Mouse (Mus musculus) v-Abl transformed pro-B cells (cell line): ENCODE measurements around the gene Pcnx2.

Experiments used
- in situ Hi-C, 2 experiments: fragments of 400-800 bp; cut with MboI; formaldehyde crosslinking; loops; one replicate each; pipeline ENCODE4 v1.15.1; 2025; ENCODE audit not compliant: unreplicated experiment in 2 of 2

Pcnx2 gene

DNA sequence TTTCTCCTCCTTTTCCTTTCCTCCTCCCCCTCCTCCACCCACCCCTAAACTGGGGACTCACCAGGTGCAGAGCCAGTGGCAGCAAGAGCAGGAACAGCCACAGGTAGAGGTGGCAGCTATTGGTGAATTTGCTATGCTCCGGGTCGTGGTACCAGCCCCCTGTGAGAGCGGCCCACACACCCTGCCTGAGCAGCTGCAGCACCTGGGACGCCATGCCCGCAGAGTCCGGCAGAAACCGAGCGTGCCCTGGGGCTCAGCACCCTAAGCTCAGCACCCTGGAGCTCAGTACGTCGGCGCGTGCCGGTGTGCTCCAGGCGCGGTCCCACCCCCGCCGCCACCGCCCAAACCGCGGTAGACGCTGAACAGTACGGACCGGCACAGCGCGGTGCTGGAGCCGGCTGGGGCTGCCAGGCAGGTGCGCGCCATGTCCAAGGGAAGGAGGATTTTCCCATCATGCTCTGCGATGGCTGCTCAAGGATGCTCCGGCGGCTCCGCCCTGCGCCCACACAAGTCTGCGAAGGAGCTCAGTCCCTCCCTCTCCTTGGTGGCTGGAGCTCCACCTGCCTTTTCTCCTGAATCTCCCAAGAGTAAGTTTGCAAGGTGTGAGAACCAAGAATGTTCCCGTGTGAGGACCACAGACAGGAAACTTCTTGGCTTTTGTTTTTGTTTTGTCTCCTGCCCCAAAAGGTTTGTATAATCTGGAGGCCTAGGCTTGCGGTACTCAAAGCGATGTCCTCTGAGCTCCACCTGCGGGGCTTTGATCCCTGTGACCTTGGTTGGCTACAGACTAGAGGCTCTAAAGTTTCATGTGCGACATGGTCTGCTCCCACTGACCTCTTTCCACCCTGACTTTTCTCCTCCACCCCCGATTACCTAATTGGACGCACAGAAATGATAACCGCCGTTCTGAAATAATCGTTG is at the start of gene Pcnx2:
Gene Pcnx2, minus strand, starts transcription at position 450 of the 921 bp plus-strand sequence.
- in situ Hi-C loops = no loop called here

DNA sequence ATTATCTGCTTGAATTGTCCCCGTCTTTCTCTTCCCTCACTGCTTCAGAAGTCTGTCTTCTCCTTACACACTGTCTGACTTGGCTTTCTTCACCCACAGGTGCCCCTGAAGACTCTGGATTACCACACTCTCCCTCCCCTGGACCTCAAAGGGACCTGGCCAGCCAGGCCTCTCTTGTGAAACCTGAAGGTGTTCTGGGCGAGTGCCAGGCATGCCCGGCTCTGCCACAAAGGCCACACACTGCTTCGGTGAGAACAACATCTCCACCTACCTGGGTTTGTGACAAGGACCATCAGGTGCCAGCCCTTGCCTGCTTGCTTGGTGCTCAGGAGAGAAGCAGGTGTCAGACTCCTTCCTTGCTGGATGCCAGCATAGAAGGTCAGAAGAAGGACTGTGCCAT is 46.4 kb upstream of the Pcnx2 start:
- in situ Hi-C loops = loop anchor here (10.0 to 25.0 kb wide), 3 partner anchors 540 to 1230 kb away; no protein-coding TSS in a partner anchor

DNA sequence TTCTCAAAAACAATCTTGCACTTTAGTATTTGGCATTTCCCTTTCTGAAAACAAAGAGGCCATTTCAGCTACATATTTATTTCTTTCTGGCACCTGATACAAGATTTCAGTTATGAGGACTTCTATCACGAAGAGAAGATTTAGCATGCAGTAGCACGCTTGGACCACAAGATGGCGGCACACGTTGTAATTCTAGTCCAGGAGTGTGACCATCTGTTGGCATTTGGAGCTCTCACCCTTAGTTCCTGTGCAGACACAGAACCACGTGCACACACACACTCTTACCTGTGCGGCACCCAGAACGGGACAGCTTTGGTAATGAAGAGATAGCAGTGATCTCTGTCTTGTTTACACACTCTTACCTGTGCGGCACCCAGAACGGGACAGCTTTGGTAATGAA is 37.5 kb upstream of the Pcnx2 start:
- in situ Hi-C loops = loop anchor here in 1 of 2 experiments (25.0 kb wide), 1 partner anchor 1052 kb away; no protein-coding TSS in a partner anchor

DNA sequence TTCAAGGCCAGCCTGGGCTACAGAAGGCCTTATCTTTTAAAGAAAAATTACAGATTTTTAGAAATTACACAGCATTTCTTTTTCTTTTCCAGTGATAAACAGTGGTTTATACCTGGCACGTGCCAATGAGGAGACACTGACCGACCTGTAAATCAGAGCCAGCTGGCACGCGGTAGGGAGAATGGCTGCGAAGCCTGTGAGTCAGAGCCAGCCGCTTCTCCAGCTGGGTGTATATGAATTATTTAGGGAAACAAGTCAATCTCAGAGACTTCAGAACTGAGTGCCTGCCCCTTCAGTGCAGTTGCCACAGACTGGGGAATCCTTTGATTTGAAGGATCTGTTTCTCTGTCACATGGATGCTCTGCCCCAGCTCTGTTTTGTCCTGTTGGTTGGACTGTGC is 33.7 kb upstream of the Pcnx2 start:
- in situ Hi-C loops = loop anchor here in 1 of 2 experiments (25.0 kb wide), 1 partner anchor 1055 kb away; no protein-coding TSS in a partner anchor

DNA sequence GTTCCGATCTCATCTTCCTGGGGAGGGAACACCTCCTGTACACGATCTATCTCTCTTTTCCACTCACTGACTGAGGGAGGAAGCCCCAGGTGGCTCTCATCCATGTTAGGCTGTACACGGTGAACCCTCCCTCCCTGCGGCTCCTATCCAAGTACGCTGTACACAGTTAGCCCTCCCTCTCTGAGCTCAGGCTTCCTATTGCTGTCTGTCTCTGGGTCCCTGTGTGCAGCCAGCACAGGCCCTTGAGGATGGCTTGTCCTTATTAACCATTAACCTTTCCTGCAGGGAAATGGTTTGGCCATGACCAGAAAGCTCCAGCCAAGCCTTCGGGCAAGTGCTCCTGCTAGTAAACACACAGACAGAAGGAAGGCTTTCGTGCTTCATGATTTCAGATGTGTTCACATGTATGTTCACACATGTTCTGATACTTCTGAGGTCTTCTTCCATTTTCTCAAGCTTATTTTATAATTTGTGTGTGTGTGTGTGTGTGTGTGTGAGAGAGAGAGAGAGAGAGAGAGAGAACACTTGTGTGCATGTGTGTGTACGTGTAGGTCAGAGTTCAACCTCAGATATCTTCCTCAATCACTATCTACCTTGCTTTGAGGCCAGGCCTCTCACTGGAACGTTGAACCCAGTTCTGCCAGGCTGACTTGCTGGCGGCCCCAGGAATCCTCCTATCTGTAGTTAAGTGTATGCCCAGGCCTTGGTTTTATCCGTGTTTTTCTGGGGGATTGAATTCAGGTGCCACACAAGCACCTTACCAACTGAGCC is 32.3 kb upstream of the Pcnx2 start:
- in situ Hi-C loops = loop anchor here in 1 of 2 experiments (25.0 kb wide), 1 partner anchor 1057 kb away; no protein-coding TSS in a partner anchor

DNA sequence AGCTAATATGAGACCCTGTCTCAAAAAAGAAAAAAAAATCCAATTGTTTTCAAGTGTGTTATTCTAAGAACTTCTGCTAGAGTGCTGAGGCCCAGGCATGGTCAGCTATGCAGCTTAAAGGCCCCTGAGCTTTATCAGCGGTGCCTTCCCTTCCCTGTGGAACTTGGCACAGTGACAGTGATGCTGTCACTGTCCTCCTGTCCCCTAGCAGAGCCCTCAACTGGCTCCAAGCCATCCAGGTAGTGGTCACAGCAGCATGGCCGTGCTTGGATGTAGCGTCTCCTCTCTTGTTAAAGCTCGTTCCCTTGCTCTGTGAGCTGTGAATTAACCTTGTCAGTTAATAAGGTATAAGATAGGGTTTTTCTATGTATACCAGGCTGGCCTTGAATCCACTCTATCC is 28.5 kb upstream of the Pcnx2 start:
- in situ Hi-C loops = loop anchor here in 1 of 2 experiments (25.0 kb wide), 1 partner anchor 1061 kb away; no protein-coding TSS in a partner anchor

DNA sequence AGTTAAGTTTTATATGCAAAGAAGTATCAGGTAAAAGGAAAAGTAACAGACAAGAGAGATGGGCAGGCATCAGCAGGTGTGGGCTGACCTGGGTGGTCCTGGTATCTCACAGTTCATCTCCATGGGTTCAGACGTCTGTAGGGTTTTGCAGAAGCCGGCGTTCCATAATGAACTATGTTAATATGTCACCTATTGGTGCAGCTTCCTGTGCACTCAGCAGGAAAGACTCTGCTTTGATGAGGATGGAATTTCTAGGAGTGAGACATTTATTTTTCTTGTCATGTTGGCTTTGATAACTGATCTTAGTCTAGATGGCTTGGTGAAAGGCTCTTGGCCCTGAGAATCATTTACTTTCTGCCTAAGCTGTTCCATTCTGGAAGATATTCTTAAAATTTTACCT is 24.2 kb upstream of the Pcnx2 start:
- in situ Hi-C loops = no loop called here

DNA sequence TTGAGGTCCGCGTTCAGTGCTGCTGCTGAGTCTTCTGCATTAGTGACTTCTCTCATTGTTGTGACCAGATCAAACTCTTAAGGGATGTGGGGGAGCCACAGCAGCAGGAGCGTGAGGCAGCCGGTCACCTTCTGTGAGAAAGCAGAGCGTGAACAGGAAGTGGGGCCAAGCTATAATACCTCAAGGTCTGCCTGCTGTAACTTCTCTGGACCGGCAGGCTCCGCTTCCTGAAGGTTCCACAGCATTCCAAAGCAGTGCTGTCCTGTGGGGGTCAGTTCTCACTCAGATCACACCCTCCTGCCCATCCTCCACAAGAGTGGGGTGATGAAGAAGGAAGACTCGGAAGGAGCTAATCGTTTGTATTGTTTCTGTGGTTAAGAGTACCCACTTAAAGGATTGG is 22.6 kb upstream of the Pcnx2 start:
- in situ Hi-C loops = no loop called here

DNA sequence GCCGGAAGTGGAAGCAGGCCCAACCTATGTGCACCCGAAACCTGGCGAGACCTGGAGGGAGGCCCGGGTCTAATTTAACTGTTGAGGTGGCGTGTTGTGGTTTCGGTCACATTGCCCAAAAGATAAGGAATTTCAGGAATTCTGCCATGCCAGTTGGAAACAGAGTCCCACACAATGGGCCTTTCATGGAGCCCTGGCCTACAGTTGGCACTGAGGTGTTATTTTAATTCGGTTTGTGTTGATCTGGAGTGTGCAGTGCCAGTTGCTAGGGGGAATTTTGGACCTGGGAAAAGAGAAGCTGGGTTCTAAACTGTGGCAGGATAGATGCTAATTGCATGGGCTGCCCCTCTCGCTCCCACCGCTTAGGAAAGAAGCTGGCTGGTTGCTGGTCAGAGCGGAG is 22.2 kb upstream of the Pcnx2 start:
- in situ Hi-C loops = no loop called here

DNA sequence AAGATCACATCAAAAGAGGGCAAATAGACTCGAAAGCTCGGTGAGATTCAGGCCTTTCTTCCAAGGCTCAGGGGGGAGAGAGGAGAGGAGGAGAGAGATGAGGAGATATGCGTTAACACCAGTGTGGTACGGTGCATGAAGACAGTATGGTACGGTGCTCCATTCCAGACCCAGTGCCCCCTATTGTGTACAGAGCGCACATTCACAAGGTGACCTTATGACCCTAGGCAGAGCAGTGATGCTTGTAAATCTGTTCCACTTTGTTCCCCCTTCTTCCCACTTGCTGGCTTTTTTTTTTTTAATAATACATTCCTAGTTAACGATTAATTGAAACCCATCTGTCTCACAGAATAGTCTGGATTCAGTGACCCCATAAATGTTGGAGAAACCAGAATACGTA is 21.4 kb upstream of the Pcnx2 start:
- in situ Hi-C loops = no loop called here

DNA sequence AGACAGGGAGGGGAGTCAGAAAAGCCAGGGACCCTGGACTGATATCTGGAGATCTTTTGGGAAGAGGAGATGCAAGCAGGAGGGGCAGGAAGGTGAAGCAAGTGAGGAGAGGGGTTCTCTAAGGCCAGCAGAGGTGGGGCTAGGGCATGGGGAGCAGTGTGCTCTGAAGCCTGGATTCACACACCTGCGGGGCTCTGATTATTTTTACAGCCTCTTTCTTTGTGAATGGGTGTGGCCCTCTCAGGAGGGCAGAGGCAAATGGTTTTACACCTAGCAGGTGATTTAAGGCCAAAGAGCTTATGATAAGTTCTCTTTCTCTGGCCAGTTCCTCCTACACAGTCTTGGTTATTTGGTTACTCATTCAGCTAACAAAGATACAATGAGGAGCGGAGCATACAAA is 20.6 kb upstream of the Pcnx2 start:
- in situ Hi-C loops = no loop called here

DNA sequence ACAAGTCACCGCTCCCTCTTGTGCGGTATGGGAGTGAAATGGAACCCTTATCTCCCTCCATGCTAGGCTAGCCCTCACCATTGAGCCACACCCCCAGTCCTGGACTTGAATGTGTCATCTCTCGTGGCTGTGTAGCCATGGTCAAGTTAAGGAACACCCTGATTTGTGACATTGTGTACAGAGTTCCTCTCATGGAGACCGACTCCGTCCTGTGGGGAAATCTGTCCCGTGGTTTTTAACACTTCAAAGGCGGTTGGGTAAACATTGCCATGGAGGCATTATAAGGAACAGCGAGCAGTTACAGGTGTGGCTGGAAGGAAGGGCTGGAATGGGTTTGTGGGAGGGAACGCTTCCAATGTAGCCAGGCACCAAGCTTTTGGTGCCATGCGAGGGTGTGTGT is 18.9 kb upstream of the Pcnx2 start:
- in situ Hi-C loops = no loop called here

DNA sequence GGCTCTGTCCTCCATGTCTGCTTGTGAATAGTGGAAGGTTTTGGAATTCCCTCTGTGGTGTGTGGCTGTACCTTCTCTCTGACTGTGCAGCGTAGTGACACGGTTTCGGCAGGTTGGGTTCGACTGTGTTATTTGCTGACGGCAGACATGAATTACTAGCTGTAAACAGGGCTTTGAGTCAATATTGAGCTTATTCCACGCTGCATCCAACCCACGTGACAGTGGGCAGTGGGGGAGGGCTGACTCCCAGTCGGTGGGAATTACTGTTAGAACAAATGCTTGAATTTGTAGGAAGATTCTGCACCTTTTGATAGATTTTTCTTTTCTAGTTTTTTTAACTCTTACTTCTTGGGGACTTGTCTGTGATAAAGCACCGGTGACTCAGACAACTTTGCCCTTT is 16.3 kb upstream of the Pcnx2 start:
- in situ Hi-C loops = no loop called here

DNA sequence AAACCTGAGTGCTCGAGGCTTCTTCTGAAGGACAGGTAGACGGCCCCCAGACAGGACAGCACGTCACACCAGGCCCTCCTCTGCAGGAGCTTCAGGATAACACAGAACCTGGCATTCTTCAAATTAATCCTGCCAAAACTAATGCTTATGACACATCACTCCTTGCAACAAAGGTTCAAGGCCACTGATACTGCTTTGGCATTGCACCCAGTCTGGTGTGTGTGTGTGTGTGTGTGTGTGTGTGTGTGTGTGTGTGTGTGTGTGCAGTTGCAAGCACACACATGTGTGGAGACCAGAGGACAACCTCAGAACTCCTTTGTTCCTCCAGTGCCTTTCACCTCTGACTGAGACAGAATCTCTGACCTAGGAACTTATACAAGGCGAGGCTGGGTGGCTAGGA is 15.1 kb upstream of the Pcnx2 start:
- in situ Hi-C loops = no loop called here

DNA sequence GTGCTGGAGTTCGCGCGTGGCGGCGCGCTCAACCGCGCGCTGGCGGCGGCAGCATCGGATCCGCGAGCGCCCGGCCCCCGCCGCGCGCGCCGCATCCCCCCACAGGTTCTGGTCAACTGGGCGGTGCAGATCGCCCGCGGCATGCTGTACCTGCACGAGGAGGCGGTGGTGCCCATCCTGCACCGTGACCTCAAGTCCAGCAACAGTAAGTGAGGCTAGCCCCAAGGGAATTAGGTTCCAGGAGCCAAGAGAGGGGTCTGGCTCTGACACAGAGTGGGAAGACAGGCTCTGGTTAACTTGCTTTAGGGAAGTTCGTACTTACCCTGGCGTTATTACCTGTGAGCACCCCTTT is 13.1 kb upstream of the Pcnx2 start:
- in situ Hi-C loops = no loop called here

DNA sequence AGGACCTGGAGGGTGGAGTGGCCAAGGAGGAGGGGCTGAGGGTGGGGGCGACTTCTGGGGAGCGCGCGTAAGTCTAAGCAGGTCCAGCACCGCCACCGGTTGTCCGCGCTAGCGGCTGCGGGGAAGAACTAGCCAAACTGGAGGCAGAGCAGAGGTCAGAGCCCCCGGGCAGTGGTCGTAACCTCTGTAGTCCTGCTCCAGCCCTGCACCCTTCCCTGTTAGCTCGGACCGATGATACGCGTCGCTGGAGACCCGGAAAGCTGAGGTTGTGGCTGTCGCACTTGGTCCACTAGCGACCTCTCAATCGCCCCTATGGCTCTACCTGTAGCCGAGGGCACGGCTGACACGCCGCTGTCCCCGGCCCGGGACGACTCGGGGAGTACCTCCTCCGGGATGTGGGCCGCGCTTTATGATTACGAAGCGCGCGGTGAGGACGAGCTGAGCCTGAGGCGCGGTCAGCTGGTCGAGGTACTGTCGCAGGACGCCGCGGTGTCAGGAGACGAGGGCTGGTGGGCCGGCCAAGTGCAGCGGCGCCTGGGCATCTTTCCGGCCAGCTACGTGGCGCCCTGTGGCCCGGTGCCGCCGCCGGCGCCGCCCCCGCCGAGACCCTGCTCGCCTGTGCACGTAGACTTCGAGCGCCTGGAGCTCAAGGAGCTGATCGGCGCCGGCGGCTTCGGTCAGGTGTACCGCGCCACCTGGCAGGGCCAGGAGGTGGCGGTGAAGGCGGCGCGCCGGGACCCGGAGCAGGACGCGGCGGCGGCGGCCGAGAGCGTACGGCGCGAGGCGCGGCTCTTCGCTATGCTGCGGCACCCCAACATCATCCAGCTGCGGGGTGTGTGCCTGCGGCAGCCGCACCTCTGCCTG is 12.5 kb upstream of the Pcnx2 start, which contains the start of gene Map3k21:
Gene Map3k21, plus strand, starts transcription at position 86 of the 864 bp plus-strand sequence.
- in situ Hi-C loops = no loop called here

DNA sequence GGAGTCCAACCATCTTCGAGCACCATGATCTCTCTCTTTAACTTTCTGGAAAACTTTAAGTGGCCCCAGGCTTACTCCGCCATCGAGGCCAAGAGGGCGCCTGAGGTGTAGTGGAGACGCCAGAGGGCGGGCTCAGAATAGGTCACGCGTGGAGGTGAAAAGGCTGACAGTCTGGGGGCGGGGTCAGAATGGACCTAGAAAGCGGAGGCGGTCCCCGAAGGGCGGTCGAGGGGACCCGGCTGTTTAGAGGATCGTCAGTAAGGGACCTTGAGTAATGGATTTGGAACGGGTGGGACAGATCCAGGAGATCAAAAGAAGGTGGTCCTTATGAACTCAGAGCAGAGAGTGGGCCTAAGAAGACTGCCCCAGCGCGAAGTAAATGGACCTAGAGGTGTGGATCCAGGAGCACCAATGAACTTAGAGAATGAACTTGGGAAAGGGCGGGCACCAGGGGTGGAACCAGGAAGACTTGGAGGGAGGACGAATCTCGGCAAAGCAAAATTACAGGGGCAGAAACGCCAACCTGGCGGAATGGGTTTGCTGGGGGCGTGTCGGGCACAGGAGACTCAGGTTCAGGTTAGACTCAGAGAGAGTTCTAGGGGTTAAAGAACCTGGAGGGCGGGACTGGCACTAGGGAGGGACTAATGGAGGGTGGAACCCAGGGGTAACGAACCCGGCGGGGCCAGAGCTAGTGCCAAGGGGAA is 11.7 kb upstream of the Pcnx2 start:
- in situ Hi-C loops = no loop called here

DNA sequence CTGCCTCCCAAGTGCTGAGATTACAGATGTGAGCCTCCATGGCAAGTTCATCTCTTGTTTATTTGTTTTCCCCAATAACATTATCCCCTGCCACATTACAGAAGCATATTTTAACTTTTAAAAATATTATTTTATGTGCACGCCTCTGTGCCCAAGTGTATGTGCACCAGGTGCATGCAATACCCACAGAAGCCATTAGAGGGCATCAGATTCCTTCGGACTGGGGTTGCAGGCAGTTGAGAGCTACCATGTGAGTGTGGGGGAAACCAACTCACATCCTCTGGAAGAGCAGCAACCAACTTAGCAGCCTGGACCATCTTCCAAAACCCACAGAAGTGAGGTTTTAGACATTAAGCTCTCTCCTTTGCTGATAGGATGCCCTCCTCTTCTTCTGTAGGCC is 9.2 kb upstream of the Pcnx2 start:
- in situ Hi-C loops = no loop called here

DNA sequence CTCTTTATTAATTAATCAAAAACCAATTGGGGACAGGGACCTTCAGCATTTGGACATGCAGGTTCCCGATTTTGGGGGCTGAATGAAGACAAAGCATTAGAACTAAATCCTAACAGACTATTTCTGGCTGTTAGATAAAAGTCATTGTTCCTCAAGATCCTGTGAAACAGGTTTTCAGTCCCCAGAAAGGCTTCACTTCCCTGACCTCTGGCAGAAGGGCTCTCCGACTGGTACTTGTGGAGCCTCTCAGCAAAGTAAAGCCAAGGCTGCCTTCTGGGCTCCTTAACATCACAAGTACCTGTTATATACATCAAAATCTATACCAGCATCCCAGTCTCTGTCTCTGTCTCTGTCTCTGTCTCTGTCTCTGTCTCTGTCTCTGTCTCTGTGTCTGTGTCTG is 7.2 kb upstream of the Pcnx2 start:
- in situ Hi-C loops = no loop called here

DNA sequence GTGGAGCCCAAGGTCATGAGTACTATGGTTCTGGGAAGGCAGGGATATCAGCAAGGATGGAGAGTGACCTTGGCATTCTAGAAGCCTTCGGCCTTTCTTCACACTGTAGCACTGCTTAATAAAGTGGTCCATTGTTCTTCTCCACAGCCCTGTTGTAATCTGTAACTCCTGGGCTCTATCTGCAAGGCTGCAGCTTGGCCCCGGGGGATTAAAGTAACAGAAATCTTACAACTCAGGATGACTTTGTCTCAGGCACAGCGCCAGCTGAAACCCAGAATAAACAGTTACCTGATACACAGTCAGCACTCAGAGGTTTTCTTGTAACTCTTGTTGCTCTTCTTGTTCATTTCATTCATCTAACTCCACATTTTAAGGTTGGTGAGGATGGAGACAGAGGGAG is 4.4 kb upstream of the Pcnx2 start:
- in situ Hi-C loops = no loop called here
